Mouse (Mus musculus) liver, postnatal 0 days (tissue): ENCODE measurements around the gene Aplnr. TPM values are rescaled to one million over a fixed set of nuclear protein-coding genes. Genes with fewer than 3 reads are reported as not detected.

Source experiments
- ATAC-seq: fragments of 200-750 bp; cut with Nextera tagmentation; 2 replicates; pipeline ENCODE4 v1.8.0; 2017; ENCODE audit warnings: mild to moderate bottlenecking, moderate library complexity
- DNase-seq: peaks from one replicate; pipeline ENCODE4 v3.0.0-alpha.2; 2016
- H3K27ac ChIP-seq: fragments of 300-500 bp; sonication (generic); 2 replicates; pipeline ENCODE4 v1.5.1; 2014; ENCODE audit warnings: antibody characterized with exemption, moderate library complexity, mild to moderate bottlenecking, low read depth
- H3K27me3 ChIP-seq: fragments of 300-500 bp; sonication (generic); 2 replicates; pipeline ENCODE4 v1.6.1; 2014; ENCODE audit warnings: low read length, control low read depth, mixed read lengths; ENCODE audit not compliant: insufficient read depth
- H3K36me3 ChIP-seq: fragments of 300-500 bp; sonication (generic); replicated peaks from 2 replicates; pipeline ENCODE4 v1.6.1; 2014; ENCODE audit warnings: mild to moderate bottlenecking, control low read depth, low read length, moderate library complexity, mixed read lengths; ENCODE audit not compliant: insufficient read depth
- H3K4me1 ChIP-seq: fragments of 300-500 bp; sonication (generic); 2 replicates; pipeline ENCODE4 v1.6.1; 2014; ENCODE audit warnings: antibody characterized with exemption, mild to moderate bottlenecking, control low read depth; ENCODE audit not compliant: insufficient read depth
- H3K4me2 ChIP-seq: fragments of 300-500 bp; sonication (generic); 2 replicates; pipeline ENCODE4 v1.6.1; 2014; ENCODE audit warnings: low read depth, mild to moderate bottlenecking, low read length, moderate library complexity, mixed read lengths
- H3K4me3 ChIP-seq: fragments of 300-500 bp; sonication (generic); 2 replicates; pipeline ENCODE4 v1.5.1; 2014; ENCODE audit warnings: low read depth, low read length
- H3K9ac ChIP-seq: fragments of 300-500 bp; sonication (generic); replicated peaks from 2 replicates; pipeline ENCODE4 v1.6.1; 2014; ENCODE audit warnings: mild to moderate bottlenecking, moderate library complexity
- H3K9me3 ChIP-seq: fragments of 300-500 bp; sonication (generic); 2 replicates; pipeline ENCODE4 v1.6.1; 2016; ENCODE audit warnings: mild to moderate bottlenecking, control low read depth, low read length, mixed read lengths
- CTCF ChIP-seq: sonication (generic); IDR thresholded peaks from 2 replicates; pipeline ENCODE4 v1.5.1; 2016; ENCODE audit warnings: antibody characterized with exemption, low read depth
- EP300 ChIP-seq: IDR thresholded peaks from 2 replicates; pipeline ENCODE4 v1.6.1; 2016; ENCODE audit warnings: antibody characterized with exemption, low read depth, mild to moderate bottlenecking
- WGBS: fragments of 180-500 bp; shearing (Covaris S2); extraction: QIAGEN DNeasy Blood & Tissue Kit; methylation state at CpG from one replicate; pipeline ENCODE4 v1.1.7; 2014; ENCODE audit not compliant: insufficient replicate concordance; 5-methylcytosine and 5-hydroxymethylcytosine counted together
- polyA plus RNA-seq: library from polyadenylated mRNA; unstranded; fragments of >200 nt; fragmentation: Nextera tagmentation; extraction: Ambion mirVana; gene quantifications from 2 replicates; pipeline ENCODE4 v1.2.1, GENCODE M21; 2015

Gene Aplnr
- polyA plus RNA-seq, 1 experiment from 2014 or later, result 2.5 TPM

GRCm38 (mm10) chr2:85123187-85123868 is 12.7 kb upstream of the Aplnr start:
- H3K4me3 ChIP-seq, result no peak overlapping the region
- DNase-seq (no peak), ATAC-seq (no peak)
- no peak overlapping the region for H3K27ac ChIP-seq
- no peaks in the 10 kb centered on the region for H3K9me3 ChIP-seq
- H3K36me3 ChIP-seq, result no peaks in the 10 kb centered on the region
- WGBS, result 26% methylated on average over 5 of the region's 5 CpGs
- H3K4me1 ChIP-seq, result no peaks in the 10 kb centered on the region
- no peak overlapping the region for H3K9ac ChIP-seq
- H3K27me3 ChIP-seq, result no peaks in the 10 kb centered on the region
- TF ChIP-seq EP300 (no peak), CTCF (peak; percentile 84)
- no peak overlapping the region for H3K4me2 ChIP-seq

DNA sequence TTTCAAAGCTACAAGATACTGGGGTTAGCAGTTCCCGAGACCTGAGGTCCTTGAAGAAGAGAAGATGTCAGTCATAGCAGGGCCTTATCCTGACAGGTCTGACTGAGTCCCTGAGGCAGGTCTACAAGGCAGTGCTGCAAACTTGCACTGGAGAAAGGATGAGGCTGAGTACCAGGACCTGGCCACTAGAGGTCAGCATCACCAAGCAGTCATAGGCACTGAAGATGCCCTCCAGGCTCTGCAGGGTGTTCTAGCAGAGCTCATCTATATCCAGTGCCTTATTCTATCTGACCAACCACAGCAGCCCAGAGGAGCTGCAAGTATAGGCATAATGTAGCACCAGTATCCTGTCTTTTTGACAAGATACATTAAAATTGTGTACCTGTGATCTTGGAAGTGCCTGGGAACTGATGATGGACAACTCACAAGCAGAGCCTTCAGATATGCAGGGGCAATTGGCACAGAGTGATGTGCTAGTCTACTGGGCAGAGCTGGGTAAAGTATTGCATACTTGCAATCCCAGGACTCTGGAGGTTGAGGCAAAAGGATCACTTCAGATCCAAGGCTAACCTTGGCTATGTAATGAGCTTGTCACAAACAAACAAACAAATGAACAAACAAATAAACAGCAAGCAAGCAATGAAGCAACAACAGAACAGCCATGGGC is 12.0 kb upstream of the Aplnr start:
- WGBS, result 25% methylated on average over 1 of the region's 1 CpGs
- no peaks in the 10 kb centered on the region for H3K4me1 ChIP-seq
- H3K36me3 ChIP-seq, result no peaks in the 10 kb centered on the region
- DNase-seq (peak; percentile 71), ATAC-seq (peak; percentile 67)
- H3K4me2 ChIP-seq, result no peak overlapping the region
- TF ChIP-seq EP300 (no peak), CTCF (peak; percentile 89)
- no peak overlapping the region for H3K27ac ChIP-seq
- no peak overlapping the region for H3K4me3 ChIP-seq
- no peak overlapping the region for H3K9ac ChIP-seq
- no peaks in the 10 kb centered on the region for H3K9me3 ChIP-seq
- H3K27me3 ChIP-seq, result no peaks in the 10 kb centered on the region

DNA sequence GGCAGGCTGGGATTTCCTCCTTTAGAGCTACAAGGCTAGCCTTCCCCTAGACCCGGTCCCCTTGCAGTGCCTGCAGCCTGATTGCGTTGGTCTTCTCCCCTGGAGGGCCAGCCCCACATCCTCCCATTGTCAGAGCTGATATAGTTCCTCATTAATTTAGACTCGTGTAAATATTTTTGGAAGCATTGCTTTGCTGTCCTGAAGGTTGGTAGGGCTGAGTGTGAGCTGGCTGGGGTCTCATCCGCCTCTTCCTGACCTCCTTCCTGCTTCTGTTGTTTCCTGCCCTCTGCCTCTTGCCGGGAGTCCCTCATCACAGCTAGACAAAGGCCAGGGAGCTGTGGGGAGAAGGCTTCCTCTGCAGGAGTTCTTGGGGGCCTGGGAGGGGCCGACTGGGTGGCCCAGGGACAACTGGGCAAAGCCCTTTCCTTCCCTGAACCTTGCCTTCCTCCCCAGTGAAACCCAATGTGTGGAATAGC is 6.5 kb upstream of the Aplnr start:
- WGBS, result 19% methylated on average over 6 of the region's 6 CpGs
- Histone ChIP-seq H3K4me1 (peaks cover 9% of the 10 kb centered on the region; the same call in 1 of the 2 replicates), H3K4me2 (no peak overlapping the region), H3K9me3 (no peaks in the 10 kb centered on the region), H3K4me3 (no peak overlapping the region), H3K27ac (no peak overlapping the region), H3K36me3 (no peaks in the 10 kb centered on the region), H3K27me3 (no peaks in the 10 kb centered on the region), H3K9ac (no peak overlapping the region)
- TF ChIP-seq EP300 (peak; percentile 31; the same call in 1 of the 2 replicates), CTCF (no peak)
- DNase-seq (no peak), ATAC-seq (peak; percentile 62)

DNA sequence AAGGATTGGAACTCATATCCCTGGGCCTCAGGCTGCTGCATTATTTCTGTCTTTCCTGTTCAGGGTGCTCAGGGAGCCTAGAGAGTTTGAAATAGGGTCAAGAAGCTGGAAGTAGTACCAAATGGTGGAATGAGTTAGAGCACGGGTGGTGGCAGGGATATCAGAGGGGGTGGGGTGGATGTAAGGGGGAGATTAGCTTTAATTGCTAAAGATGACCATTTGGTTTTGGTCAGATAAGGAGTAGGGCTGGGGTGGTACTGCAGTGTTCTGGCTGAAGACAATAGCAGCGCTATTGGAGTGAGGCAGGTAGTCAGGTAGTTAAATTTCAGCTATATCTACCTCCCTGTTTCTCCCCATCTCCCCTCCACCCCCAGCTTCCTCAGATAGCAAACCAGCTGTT is 4.8 kb upstream of the Aplnr start:
- no peaks in the 10 kb centered on the region for H3K36me3 ChIP-seq
- no peak overlapping the region for H3K9ac ChIP-seq
- no peaks in the 10 kb centered on the region for H3K27me3 ChIP-seq
- no peak overlapping the region for H3K4me3 ChIP-seq
- WGBS, result 24% methylated on average over 2 of the region's 2 CpGs
- ATAC-seq (no peak), DNase-seq (no peak)
- no peak overlapping the region for H3K27ac ChIP-seq
- no peak overlapping the region for H3K4me2 ChIP-seq
- no peak for TF ChIP-seq CTCF
- TF ChIP-seq EP300, result no peak
- no peaks in the 10 kb centered on the region for H3K9me3 ChIP-seq
- peaks cover 9% of the 10 kb centered on the region; the same call in 1 of the 2 replicates for H3K4me1 ChIP-seq

- Histone ChIP-seq H3K27ac (no peak overlapping the region), H3K9ac (no peak overlapping the region), H3K36me3 (no peaks in the 10 kb centered on the region), H3K27me3 (no peaks in the 10 kb centered on the region), H3K4me3 (no peak overlapping the region), H3K4me2 (no peak overlapping the region), H3K9me3 (no peaks in the 10 kb centered on the region), H3K4me1 (peaks cover 9% of the 10 kb centered on the region; the same call in 1 of the 2 replicates)
- TF ChIP-seq CTCF (no peak), EP300 (no peak)
- WGBS, result 45% methylated on average over 1 of the region's 1 CpGs
- ATAC-seq, result no peak
- DNase-seq, result no peak
These were observed 4.3 kb upstream of the Aplnr start for GRCm38 (mm10) chr2:85131724-85132123.

DNA sequence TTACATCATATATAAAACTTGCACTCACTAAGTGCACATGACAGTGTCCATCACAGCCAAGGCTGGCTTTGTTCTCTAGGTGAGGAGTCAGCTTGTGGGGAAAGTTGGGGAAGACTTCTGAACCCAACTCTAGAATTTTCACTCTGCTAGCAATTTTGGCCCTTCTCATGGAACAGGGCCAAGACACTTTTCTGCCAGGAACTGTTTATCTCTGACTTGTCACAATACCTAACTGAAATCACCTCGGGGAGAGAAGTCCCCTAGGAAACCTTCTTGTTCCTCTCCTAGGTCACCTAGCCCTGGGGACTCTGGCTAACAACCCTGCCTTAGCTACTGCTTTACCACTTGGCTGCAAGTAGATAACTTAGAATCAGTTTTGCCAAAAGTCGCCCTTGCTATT is 3.8 kb upstream of the Aplnr start:
- TF ChIP-seq EP300 (no peak), CTCF (no peak)
- Histone ChIP-seq H3K9me3 (no peaks in the 10 kb centered on the region), H3K4me2 (no peak overlapping the region), H3K36me3 (no peaks in the 10 kb centered on the region), H3K4me3 (no peak overlapping the region), H3K27ac (no peak overlapping the region), H3K27me3 (no peaks in the 10 kb centered on the region), H3K4me1 (peaks cover 9% of the 10 kb centered on the region), H3K9ac (no peak overlapping the region)
- no peak for DNase-seq
- WGBS, result 31% methylated on average over 2 of the region's 2 CpGs
- ATAC-seq, result no peak
